In the genomic region with DNA sequence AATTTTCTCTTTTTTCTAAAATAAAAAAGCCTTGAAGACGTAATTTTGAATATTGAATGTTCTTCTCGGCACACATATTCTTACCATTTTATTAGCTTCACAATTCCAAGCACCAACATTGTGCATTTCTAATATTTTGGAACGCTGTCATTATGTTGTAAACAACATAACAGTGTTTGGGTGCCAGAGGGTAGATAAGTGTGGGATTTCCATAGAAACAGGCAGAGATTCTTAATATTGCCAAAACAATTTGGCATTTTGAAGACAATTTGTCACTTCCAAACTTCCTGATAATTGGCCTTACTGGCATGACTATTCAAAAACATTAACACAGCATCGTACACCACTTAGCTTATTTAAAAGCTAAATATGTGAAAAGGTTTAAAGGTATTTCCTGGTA, we compare ENCODE assay signal across 16 mouse cellular contexts.
"Had no signal": no experiment of that assay in that cellular context is flagged by ENCODE, and none has a peak within 500 bp of the region (broad histone marks: within the 10 kb centered on the region; RNA-seq: fewer than 3 reads in every experiment).

No protein-coding gene starts in this region.

- H3K4me1 ChIP-seq: heart, embryonic 10.5 days; heart, embryonic 12.5 days; intestine, embryonic 15.5 days; limb, embryonic 12.5 days; liver, embryonic 13.5 days; liver, embryonic 15.5 days had no signal

- ATAC-seq: inflammation-experienced regulatory T-cells, adult 6 months; liver, postnatal 0 days had no signal

- H3K27me3 ChIP-seq: heart, embryonic 12.5 days; hindbrain, embryonic 12.5 days; intestine, embryonic 15.5 days; limb, embryonic 12.5 days; liver, embryonic 13.5 days; liver, embryonic 15.5 days had no signal

- H3K36me3 ChIP-seq: heart, embryonic 10.5 days; heart, embryonic 12.5 days; hindbrain, embryonic 10.5 days; hindbrain, embryonic 12.5 days; intestine, embryonic 15.5 days; limb, embryonic 10.5 days; limb, embryonic 12.5 days; liver, embryonic 13.5 days; liver, embryonic 15.5 days had no signal

- H3K9ac ChIP-seq: heart, embryonic 12.5 days; hindbrain, embryonic 12.5 days; hindbrain, embryonic 14.5 days; intestine, embryonic 15.5 days; limb, embryonic 12.5 days; liver, embryonic 13.5 days; liver, embryonic 15.5 days; liver, postnatal 0 days had no signal

- H3K27ac ChIP-seq: heart, embryonic 10.5 days; hindbrain, embryonic 10.5 days; hindbrain, embryonic 12.5 days; hindbrain, embryonic 14.5 days; intestine, embryonic 15.5 days; layer of hippocampus, adult 2 months; left cerebral cortex, adult 2 months; limb, embryonic 10.5 days; limb, embryonic 12.5 days; liver, embryonic 13.5 days; liver, embryonic 15.5 days had no signal

- DNase-seq: heart, adult 11 months; liver, embryonic 13.5 days; liver, postnatal 0 days had no signal

- H3K9me3 ChIP-seq: heart, embryonic 10.5 days; heart, embryonic 12.5 days; hindbrain, embryonic 10.5 days; hindbrain, embryonic 12.5 days; intestine, embryonic 15.5 days; limb, embryonic 10.5 days; limb, embryonic 12.5 days; liver, embryonic 13.5 days; liver, embryonic 15.5 days had no signal

- H3K4me3 ChIP-seq: heart, embryonic 10.5 days; heart, embryonic 12.5 days; hindbrain, embryonic 10.5 days; hindbrain, embryonic 12.5 days; intestine, embryonic 15.5 days; layer of hippocampus, adult 2 months; left cerebral cortex, adult 2 months; limb, embryonic 10.5 days; limb, embryonic 12.5 days; liver, embryonic 13.5 days; liver, embryonic 15.5 days had no signal

- H3K4me2 ChIP-seq: heart, embryonic 12.5 days; hindbrain, embryonic 12.5 days; hindbrain, embryonic 14.5 days; intestine, embryonic 15.5 days; limb, embryonic 12.5 days; liver, embryonic 11.5 days; liver, embryonic 13.5 days; liver, embryonic 15.5 days had no signal
